Mouse (Mus musculus) R1 (cell line): Measurements from ENCODE around the gene Lypla2.

Experiments used
- DNase-seq: peaks from one replicate; pipeline ENCODE4 v3.0.0-alpha.2; 2018; ENCODE audit warnings: low read depth, low spot score

The Lypla2 gene

DNA sequence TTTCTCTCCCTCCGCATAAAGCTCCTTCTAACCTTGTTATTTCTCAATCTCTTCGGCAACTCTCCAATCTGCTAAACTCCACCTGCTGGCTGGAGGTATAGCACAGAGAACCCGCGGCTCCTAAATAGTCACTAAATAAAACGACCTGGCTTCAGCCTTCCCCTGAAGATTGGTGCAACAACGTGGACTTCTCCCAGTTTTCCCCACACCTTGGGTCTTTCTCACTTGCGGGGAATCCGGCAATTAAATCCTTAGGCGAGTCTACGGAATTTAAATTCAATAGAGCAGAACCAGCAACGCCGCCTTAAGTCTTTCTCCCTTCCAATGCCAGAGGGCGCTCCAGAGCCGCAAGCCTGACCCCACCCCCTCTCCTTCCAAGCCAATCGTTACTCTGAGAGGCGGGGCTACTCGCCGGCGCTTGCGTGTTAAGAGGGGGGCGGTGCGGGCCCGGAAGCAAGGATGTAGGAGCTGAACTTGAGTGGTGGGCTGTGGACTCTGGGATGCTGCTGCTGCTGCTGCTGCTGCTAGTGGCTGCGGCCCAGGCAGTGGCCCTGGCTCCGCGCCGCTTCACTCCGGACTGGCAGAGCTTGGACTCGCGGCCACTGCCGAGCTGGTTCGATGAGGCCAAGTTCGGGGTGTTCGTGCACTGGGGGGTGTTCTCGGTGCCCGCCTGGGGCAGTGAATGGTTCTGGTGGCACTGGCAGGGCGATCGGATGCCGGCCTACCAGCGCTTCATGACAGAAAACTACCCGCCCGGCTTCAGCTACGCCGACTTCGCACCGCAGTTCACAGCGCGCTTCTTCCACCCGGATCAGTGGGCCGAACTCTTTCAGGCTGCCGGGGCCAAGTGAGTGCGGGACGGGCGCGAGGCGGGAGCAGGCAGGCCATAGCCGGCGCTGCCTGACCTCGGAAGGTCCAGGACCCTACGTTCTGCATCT, 51.9 kb downstream of the Lypla2 start, which contains the start of gene Fuca1:
TSS of gene Fuca1 (plus strand) at position 432 of the 938 bp plus-strand sequence.
- peak; percentile 98 for DNase-seq

DNA sequence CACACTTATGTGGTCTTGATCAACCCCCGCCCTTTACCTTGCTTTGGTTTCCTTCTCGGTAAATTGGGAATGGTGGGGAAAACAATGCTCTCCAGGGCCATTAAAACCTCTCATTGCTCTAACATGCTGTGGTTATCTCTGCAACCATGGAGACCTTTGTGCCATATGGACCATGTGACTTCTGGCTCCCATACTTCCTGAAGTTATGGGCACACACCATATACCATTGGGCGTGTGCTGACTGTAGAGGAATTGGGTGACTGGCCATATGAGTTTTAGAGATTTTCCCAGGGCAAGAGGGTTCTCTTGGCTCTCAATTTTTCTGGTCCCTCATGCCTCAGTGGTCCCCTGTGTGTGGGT, 53.2 kb downstream of the Lypla2 start:
- no peak for DNase-seq

DNA sequence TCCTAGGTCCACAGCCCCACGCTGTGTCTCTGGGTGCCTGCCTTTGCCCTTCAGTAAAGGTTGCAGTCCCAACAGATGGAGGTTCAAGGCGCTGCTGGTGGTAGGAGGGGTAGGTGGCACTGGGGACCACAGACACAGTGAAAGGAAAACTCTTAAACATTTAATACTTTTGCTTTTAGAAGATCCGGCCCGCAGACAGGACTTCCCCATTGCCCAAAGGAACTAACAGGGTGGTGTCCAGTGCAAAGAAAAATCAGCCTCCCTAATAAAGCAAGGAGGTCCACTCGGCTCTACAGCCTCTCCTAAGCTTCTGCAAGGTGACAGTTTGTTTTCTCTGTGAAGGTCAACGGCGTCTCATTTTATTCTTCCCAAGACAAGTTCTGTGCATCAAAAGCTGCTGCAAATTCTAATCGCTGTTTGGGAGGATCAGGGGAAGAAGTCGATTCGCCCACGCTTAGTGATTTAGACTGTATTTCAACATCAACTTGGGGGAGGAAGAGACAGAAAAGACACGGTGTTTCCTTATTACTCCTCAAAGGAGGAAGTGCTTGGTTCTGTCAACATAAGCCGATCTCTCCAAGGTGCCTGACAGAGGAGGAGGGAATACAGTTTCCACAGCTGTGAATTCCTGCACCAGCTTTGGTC, 53.7 kb downstream of the Lypla2 start:
- DNase-seq, result no peak
